Mouse (Mus musculus) neural tube, embryonic 15.5 days (tissue): ENCODE data around the gene Fhl1. TPM values are rescaled to one million over a fixed set of nuclear protein-coding genes. Genes with fewer than 3 reads are reported as not detected.

ENCODE experiments used
- ATAC-seq: fragments of 200-750 bp; cut with Nextera tagmentation; 2 replicates; pipeline ENCODE4 v1.8.0; 2017; ENCODE audit warnings: mild to moderate bottlenecking, moderate TSS enrichment, moderate library complexity; ENCODE audit not compliant: low FRiP score
- H3K27ac ChIP-seq: fragments of 300-500 bp; sonication (generic); replicated peaks from 2 replicates; pipeline ENCODE4 v1.5.1; 2015; ENCODE audit warnings: mild to moderate bottlenecking, inconsistent platforms
- H3K27me3 ChIP-seq: fragments of 300-500 bp; sonication (generic); replicated peaks from 2 replicates; pipeline ENCODE4 v1.6.1; 2015; ENCODE audit warnings: inconsistent platforms
- H3K36me3 ChIP-seq: fragments of 300-500 bp; sonication (generic); 2 replicates; pipeline ENCODE4 v1.6.1; 2015; ENCODE audit warnings: inconsistent platforms
- H3K4me1 ChIP-seq: fragments of 300-500 bp; sonication (generic); 2 replicates; pipeline ENCODE4 v1.6.1; 2015; ENCODE audit warnings: inconsistent platforms
- H3K4me2 ChIP-seq: fragments of 300-500 bp; sonication (generic); 2 replicates; pipeline ENCODE4 v1.6.1; 2015; ENCODE audit warnings: inconsistent platforms, mild to moderate bottlenecking, moderate library complexity
- H3K4me3 ChIP-seq: fragments of 300-500 bp; sonication (generic); replicated peaks from 2 replicates; pipeline ENCODE4 v1.5.1; 2015; ENCODE audit warnings: mild to moderate bottlenecking, inconsistent platforms
- H3K9ac ChIP-seq: fragments of 300-500 bp; sonication (generic); replicated peaks from 2 replicates; pipeline ENCODE4 v1.6.1; 2015; ENCODE audit warnings: mild to moderate bottlenecking, inconsistent platforms
- H3K9me3 ChIP-seq: fragments of 300-500 bp; sonication (generic); replicated peaks from 2 replicates; pipeline ENCODE4 v1.6.1; 2016; ENCODE audit warnings: inconsistent platforms
- WGBS: fragments of 180-500 bp; shearing (Covaris S2); methylation state at CpG from one replicate; pipeline ENCODE4 v1.1.7; 2015; ENCODE audit warnings: mixed read lengths; 5-methylcytosine and 5-hydroxymethylcytosine counted together
- polyA plus RNA-seq: library from polyadenylated mRNA; unstranded; fragments of >200 nt; fragmentation: Nextera tagmentation; extraction: Ambion mirVana; gene quantifications from 2 replicates; pipeline ENCODE4 v1.2.1, GENCODE M21; 2015

Fhl1 gene
- polyA plus RNA-seq, 1 experiment from 2014 or later: 222 TPM

- H3K36me3 ChIP-seq: no peaks in the 10 kb centered on the region
Measured at GRCm38 (mm10) chrX:56712666-56713065, 18.9 kb upstream of the Fhl1 start.

GRCm38 (mm10) chrX:56722559-56722958 is 9.0 kb upstream of the Fhl1 start:
- Histone ChIP-seq H3K36me3 (no peaks in the 10 kb centered on the region), H3K4me3 (no peak overlapping the region), H3K4me2 (no peak overlapping the region), H3K27ac (no peak overlapping the region), H3K9me3 (no peaks in the 10 kb centered on the region), H3K9ac (no peak overlapping the region), H3K27me3 (no peaks in the 10 kb centered on the region), H3K4me1 (no peaks in the 10 kb centered on the region)
- no peak for ATAC-seq
- 68% methylated on average over 8 of the region's 8 CpGs for WGBS

More at GRCm38 (mm10) chrX:56712666-56713065, 18.9 kb upstream of the Fhl1 start:
- no peaks in the 10 kb centered on the region for H3K9me3 ChIP-seq
- no peak overlapping the region for H3K4me2 ChIP-seq
- H3K4me3 ChIP-seq: no peak overlapping the region
- ATAC-seq: no peak
- no peaks in the 10 kb centered on the region for H3K27me3 ChIP-seq
- no peak overlapping the region for H3K9ac ChIP-seq
- H3K4me1 ChIP-seq: no peaks in the 10 kb centered on the region
- no peak overlapping the region for H3K27ac ChIP-seq
- 89% methylated on average over 1 of the region's 1 CpGs for WGBS

- no peak for ATAC-seq
Measured at GRCm38 (mm10) chrX:56728507-56728906, 3.1 kb upstream of the Fhl1 start.

GRCm38 (mm10) chrX:56730828-56731305 is 720 bp upstream of the Fhl1 start:
- peak; percentile 58 for ATAC-seq
- Histone ChIP-seq H3K4me2 (peak overlapping the region; percentile 54), H3K27ac (peak overlapping the region; percentile 86), H3K36me3 (no peaks in the 10 kb centered on the region), H3K27me3 (no peaks in the 10 kb centered on the region), H3K4me3 (peak overlapping the region; percentile 56), H3K9ac (peak overlapping the region; percentile 49), H3K4me1 (no peaks in the 10 kb centered on the region), H3K9me3 (no peaks in the 10 kb centered on the region)
- WGBS: 23% methylated on average over 10 of the region's 10 CpGs

More at GRCm38 (mm10) chrX:56728507-56728906, 3.1 kb upstream of the Fhl1 start:
- Histone ChIP-seq H3K9me3 (no peaks in the 10 kb centered on the region), H3K36me3 (no peaks in the 10 kb centered on the region), H3K4me3 (no peak overlapping the region), H3K4me1 (no peaks in the 10 kb centered on the region), H3K9ac (no peak overlapping the region), H3K4me2 (no peak overlapping the region), H3K27ac (no peak overlapping the region), H3K27me3 (no peaks in the 10 kb centered on the region)
- WGBS: 84% methylated on average over 3 of the region's 3 CpGs

GRCm38 (mm10) chrX:56732401-56732800 is 814 bp downstream of the Fhl1 start:
- Histone ChIP-seq H3K27me3 (no peaks in the 10 kb centered on the region), H3K9ac (peak overlapping the region; percentile 70; the same call in 1 of the 2 replicates), H3K4me3 (peak overlapping the region; percentile 56), H3K27ac (peak overlapping the region; percentile 86), H3K4me1 (no peaks in the 10 kb centered on the region), H3K36me3 (no peaks in the 10 kb centered on the region), H3K9me3 (no peaks in the 10 kb centered on the region), H3K4me2 (peak overlapping the region; percentile 54)
- WGBS: 17% methylated on average over 3 of the region's 3 CpGs
- ATAC-seq: no peak

GRCm38 (mm10) chrX:56734436-56734835 is 2.8 kb downstream of the Fhl1 start:
- no peak for ATAC-seq
- no peaks in the 10 kb centered on the region for H3K36me3 ChIP-seq
- H3K4me3 ChIP-seq: no peak overlapping the region
- no peak overlapping the region for H3K9ac ChIP-seq
- H3K9me3 ChIP-seq: no peaks in the 10 kb centered on the region
- H3K4me2 ChIP-seq: no peak overlapping the region
- H3K27me3 ChIP-seq: no peaks in the 10 kb centered on the region
- H3K27ac ChIP-seq: no peak overlapping the region
- WGBS: 31% methylated on average over 5 of the region's 5 CpGs
- no peaks in the 10 kb centered on the region for H3K4me1 ChIP-seq

GRCm38 (mm10) chrX:56736226-56736625 is 4.6 kb downstream of the Fhl1 start:
- Histone ChIP-seq H3K27me3 (no peaks in the 10 kb centered on the region), H3K36me3 (no peaks in the 10 kb centered on the region), H3K4me1 (no peaks in the 10 kb centered on the region), H3K4me2 (no peak overlapping the region), H3K9me3 (no peaks in the 10 kb centered on the region), H3K4me3 (no peak overlapping the region), H3K9ac (no peak overlapping the region), H3K27ac (no peak overlapping the region)
- WGBS: 32% methylated on average over 1 of the region's 1 CpGs
- ATAC-seq: no peak

- no peaks in the 10 kb centered on the region for H3K36me3 ChIP-seq
- no peak overlapping the region for H3K4me2 ChIP-seq
- H3K9ac ChIP-seq: no peak overlapping the region
- WGBS: 74% methylated on average over 5 of the region's 5 CpGs
- no peaks in the 10 kb centered on the region for H3K9me3 ChIP-seq
- no peak overlapping the region for H3K27ac ChIP-seq
- H3K27me3 ChIP-seq: no peaks in the 10 kb centered on the region
- ATAC-seq: no peak
- no peak overlapping the region for H3K4me3 ChIP-seq
- no peaks in the 10 kb centered on the region for H3K4me1 ChIP-seq
Measured at GRCm38 (mm10) chrX:56737848-56738554, 6.4 kb downstream of the Fhl1 start.

GRCm38 (mm10) chrX:56741428-56741827 is 9.8 kb downstream of the Fhl1 start:
- WGBS: 70% methylated on average over 3 of the region's 3 CpGs
- no peak overlapping the region for H3K4me2 ChIP-seq
- no peak overlapping the region for H3K9ac ChIP-seq
- no peaks in the 10 kb centered on the region for H3K36me3 ChIP-seq
- H3K27ac ChIP-seq: no peak overlapping the region
- no peaks in the 10 kb centered on the region for H3K4me1 ChIP-seq
- H3K27me3 ChIP-seq: no peaks in the 10 kb centered on the region
- no peak for ATAC-seq
- H3K4me3 ChIP-seq: no peak overlapping the region
- H3K9me3 ChIP-seq: no peaks in the 10 kb centered on the region

- H3K9me3 ChIP-seq: no peaks in the 10 kb centered on the region
- no peak for ATAC-seq
- no peak overlapping the region for H3K4me2 ChIP-seq
- no peaks in the 10 kb centered on the region for H3K4me1 ChIP-seq
- no peak overlapping the region for H3K27ac ChIP-seq
- H3K36me3 ChIP-seq: no peaks in the 10 kb centered on the region
- H3K27me3 ChIP-seq: no peaks in the 10 kb centered on the region
- H3K4me3 ChIP-seq: no peak overlapping the region
- 58% methylated on average over 4 of the region's 4 CpGs for WGBS
- no peak overlapping the region for H3K9ac ChIP-seq
Measured at GRCm38 (mm10) chrX:56751536-56751935, 19.9 kb downstream of the Fhl1 start.

- Histone ChIP-seq H3K9ac (no peak overlapping the region), H3K4me1 (no peaks in the 10 kb centered on the region), H3K9me3 (no peaks in the 10 kb centered on the region), H3K27me3 (no peaks in the 10 kb centered on the region), H3K27ac (no peak overlapping the region), H3K4me3 (no peak overlapping the region), H3K4me2 (no peak overlapping the region), H3K36me3 (no peaks in the 10 kb centered on the region)
- WGBS: 80% methylated on average over 6 of the region's 6 CpGs
- ATAC-seq: no peak
Measured at GRCm38 (mm10) chrX:56752144-56752543, 20.6 kb downstream of the Fhl1 start.
